22 mouse cellular contexts compared by ENCODE assay signal in the genomic region with DNA sequence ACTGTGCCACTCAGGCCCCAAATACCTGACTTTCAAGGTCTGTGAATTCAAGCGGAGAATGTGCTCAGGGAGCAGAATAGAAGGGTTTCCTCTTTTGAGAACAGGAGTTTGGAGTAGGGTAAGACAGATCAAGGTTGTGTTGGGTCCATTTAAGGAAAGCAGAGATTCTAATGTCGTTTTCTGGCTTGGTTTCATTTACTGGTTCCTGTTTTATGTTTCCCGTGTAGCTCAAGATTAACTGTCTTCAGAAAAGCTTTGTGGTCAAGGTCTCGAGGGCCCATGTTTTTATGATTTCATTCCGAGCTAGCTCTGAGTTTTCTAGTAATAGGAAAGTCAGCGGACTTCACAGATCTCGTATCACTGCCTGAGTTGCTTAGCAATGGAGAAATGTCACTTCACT.
DNase-seq lines count a peak whose midpoint lies in the region; ATAC-seq and TF ChIP-seq lines count a peak whose summit lies in the region.
"Had no signal": no experiment of that assay in that cellular context is flagged by ENCODE, and none has a peak within 500 bp of the region (broad histone marks: within the 10 kb centered on the region; RNA-seq: fewer than 3 reads in every experiment).

No protein-coding gene starts in this region.

- H3K79me2 ChIP-seq in MEL (ENCODE audit: control insufficient read depth, insufficient read depth, low read length, poor library complexity): no peaks in the 10 kb centered on the region
- H3K79me2 ChIP-seq in macrophage (ENCODE audit: inconsistent target): no peaks in the 10 kb centered on the region

- no peak for TF ChIP-seq POLR2A in MEL (IDR thresholded peaks at IDR 0.05; ENCODE audit: control insufficient read depth in 1 of 2, insufficient read depth in 1 of 2, low read depth in 1 of 2, low read length in 2 of 2, poor library complexity in 1 of 2)

- no peak for TF ChIP-seq EP300 in liver, postnatal 0 days (IDR thresholded peaks at IDR 0.05; ENCODE audit: low read depth)
- TF ChIP-seq EP300 in MEL (IDR thresholded peaks at IDR 0.05; ENCODE audit: low read depth in 1 of 2, low read length in 2 of 2): no peak

- no peak overlapping the region for H3K9ac ChIP-seq in liver, postnatal 0 days (replicated peaks)
- H3K9ac ChIP-seq in liver, embryonic 12.5 days: no peak overlapping the region
- no peak overlapping the region for H3K9ac ChIP-seq in MEL (ENCODE audit: control insufficient read depth, low read depth, low read length, poor library complexity, severe bottlenecking)
- H3K9ac ChIP-seq: forebrain, postnatal 0 days; heart, embryonic 13.5 days had no signal

- TF ChIP-seq RAD21 in MEL (IDR thresholded peaks at IDR 0.05; ENCODE audit: low read depth, low read length): no peak

- ATAC-seq in liver, postnatal 0 days: no peak
- no peak for ATAC-seq in liver, embryonic 12.5 days
- ATAC-seq: forebrain, postnatal 0 days; hindbrain, postnatal 0 days; intestine, postnatal 0 days had no signal

- 0 out of 2 replicates have a peak overlapping the region, but pooled peaks have one; percentile 41 for H3K27ac ChIP-seq in liver, postnatal 0 days (ENCODE audit: low read depth)
- H3K27ac ChIP-seq in liver, embryonic 12.5 days: no peak overlapping the region
- H3K27ac ChIP-seq in MEL (ENCODE audit: control insufficient read depth, low read depth, low read length): no peak overlapping the region
- peak overlapping the region; percentile 57 for H3K27ac ChIP-seq in macrophage
- H3K27ac ChIP-seq: forebrain, embryonic 10.5 days; gastrocnemius, adult 2 months; heart, embryonic 13.5 days; hindbrain, postnatal 0 days; layer of hippocampus, adult 2 months; midbrain, embryonic 10.5 days had no signal

- no peak overlapping the region for H3K4me3 ChIP-seq in liver, postnatal 0 days (ENCODE audit: low read depth, low read length)
- no peak overlapping the region for H3K4me3 ChIP-seq in liver, embryonic 12.5 days
- H3K4me3 ChIP-seq in MEL (ENCODE audit: control insufficient read depth in 1 of 2, insufficient read depth in 1 of 2, low read depth in 2 of 2, low read length in 2 of 2) (no peak overlapping the region), macrophage (ENCODE audit: inconsistent target) (no peak overlapping the region)
- H3K4me3 ChIP-seq: forebrain, embryonic 10.5 days; gastrocnemius, adult 2 months; heart, embryonic 13.5 days; layer of hippocampus, adult 2 months; midbrain, embryonic 10.5 days had no signal

- H3K9me3 ChIP-seq in liver, postnatal 0 days (ENCODE audit: low read length): no peaks in the 10 kb centered on the region
- no peaks in the 10 kb centered on the region for H3K9me3 ChIP-seq in liver, embryonic 12.5 days (replicated peaks)
- H3K9me3 ChIP-seq in MEL (replicated peaks; ENCODE audit: insufficient read depth, low read length): no peaks in the 10 kb centered on the region
- H3K9me3 ChIP-seq: forebrain, embryonic 10.5 days; heart, embryonic 13.5 days; midbrain, embryonic 10.5 days had no signal

- 31% methylated on average over 7 of the region's 7 CpGs for WGBS in liver, postnatal 0 days (ENCODE audit: insufficient replicate concordance)
- 28% methylated on average over 7 of the region's 7 CpGs for WGBS in liver, embryonic 12.5 days (ENCODE audit: insufficient replicate concordance)
- WGBS in macrophage (ENCODE audit: missing documents): 5% methylated on average over 7 of the region's 7 CpGs

- no peak for TF ChIP-seq CTCF in liver, postnatal 0 days (IDR thresholded peaks at IDR 0.05; ENCODE audit: low read depth)
- no peak for TF ChIP-seq CTCF in MEL (IDR thresholded peaks at IDR 0.05 in 2 of 3, conservative IDR thresholded peaks at IDR 0.05 in 1 of 3; ENCODE audit: control insufficient read depth in 1 of 3, insufficient read depth in 1 of 3, low read depth in 2 of 3, low read length in 3 of 3, poor library complexity in 1 of 3, severe bottlenecking in 1 of 3)

- no peaks in the 10 kb centered on the region for H3K36me3 ChIP-seq in liver, postnatal 0 days (replicated peaks; ENCODE audit: insufficient read depth, low read length)
- no peaks in the 10 kb centered on the region for H3K36me3 ChIP-seq in liver, embryonic 12.5 days
- H3K36me3 ChIP-seq in MEL (ENCODE audit: control insufficient read depth in 1 of 2, insufficient read depth in 2 of 2, low read length in 2 of 2) (peaks cover 0 to 4% of the 10 kb centered on the region in 2 experiments; a peak in 2 of 4 replicates), macrophage (ENCODE audit: inconsistent target) (no peaks in the 10 kb centered on the region)
- 0 out of 2 replicates have a peak, but pooled peaks cover 2% of the 10 kb centered on the region for H3K36me3 ChIP-seq in splenic B cell, adult 2 months (ENCODE audit: control insufficient read depth, insufficient read depth, low read length, poor library complexity, severe bottlenecking)
- H3K36me3 ChIP-seq: forebrain, embryonic 10.5 days; midbrain, embryonic 10.5 days had no signal

- H3K4me1 ChIP-seq in liver, postnatal 0 days (ENCODE audit: insufficient read depth): no peaks in the 10 kb centered on the region
- H3K4me1 ChIP-seq in liver, embryonic 12.5 days: 0 out of 2 replicates have a peak, but pooled peaks cover 3% of the 10 kb centered on the region
- H3K4me1 ChIP-seq in MEL (ENCODE audit: control insufficient read depth in 1 of 2, insufficient read depth in 2 of 2, low read length in 2 of 2): no peaks in the 10 kb centered on the region

- DNase-seq in liver, postnatal 0 days: no peak
- peak; percentile 21 for DNase-seq in MEL (ENCODE audit: low read depth, low spot score)
- DNase-seq in splenic B cell, adult 2 months (ENCODE audit: low read depth, low spot score): peak; percentile 69
- DNase-seq in embryo, embryonic 10 days (ENCODE audit: low spot score): no peak
- DNase-seq in layer of hippocampus, adult 18-20 months (ENCODE audit: low spot score in 2 of 2): no peak
- DNase-seq: cerebellum, postnatal 14 days; forebrain, postnatal 0 days; gastrocnemius, adult 2 months; heart, postnatal 4 days; left cerebral cortex, postnatal 4 days; liver; lung, adult 18-20 months; lung, postnatal 14 days; thymus, adult 2 months had no signal

- H3K27me3 ChIP-seq in liver, postnatal 0 days (ENCODE audit: insufficient read depth, low read length): no peaks in the 10 kb centered on the region
- H3K27me3 ChIP-seq in liver, embryonic 12.5 days (replicated peaks): no peaks in the 10 kb centered on the region
- H3K27me3 ChIP-seq in MEL (ENCODE audit: control insufficient read depth in 1 of 2, insufficient read depth in 2 of 2, low read length in 2 of 2): no peaks in the 10 kb centered on the region
- H3K27me3 ChIP-seq in splenic B cell, adult 2 months (ENCODE audit: control insufficient read depth, insufficient read depth, low read length, poor library complexity, severe bottlenecking): no peaks in the 10 kb centered on the region
- H3K27me3 ChIP-seq: heart, embryonic 13.5 days had no signal

- no peak overlapping the region for H3K4me2 ChIP-seq in liver, postnatal 0 days (ENCODE audit: low read depth, low read length)
- H3K4me2 ChIP-seq in liver, embryonic 12.5 days: no peak overlapping the region
- H3K4me2 ChIP-seq: heart, embryonic 13.5 days had no signal

TF ChIP-seq in MEL, 35 proteins besides CTCF, POLR2A, EP300 and RAD21:
- TF ChIP-seq RCOR1 (IDR thresholded peaks at IDR 0.05; ENCODE audit: low read depth, low read length) (0 out of 2 replicates have a peak, but pooled peaks have one; percentile 10), POLR2AphosphoS5 (IDR thresholded peaks at IDR 0.05; ENCODE audit: borderline replicate concordance, low read depth, low read length) (no peak)
TF ChIP-seq in MEL: peak in this region for 1.

Comparison
In these comparisons a context has a peak if more than half of its experiments do, and no peak if none do; other contexts are left out.
1. H3K27ac ChIP-seq: peak in liver, postnatal 0 days (single experiment) and macrophage (single experiment); none in liver, embryonic 12.5 days (single experiment) and MEL (single experiment).
2. DNase-seq: peak in MEL (single experiment) and splenic B cell, adult 2 months (single experiment); none in liver, postnatal 0 days (single experiment), embryo, embryonic 10 days (single experiment) and layer of hippocampus, adult 18-20 months (0 of 2).